Mouse (Mus musculus): Measurements from ENCODE around the gene Gm4567. TPM values are rescaled to one million over a fixed set of nuclear protein-coding genes. Genes with fewer than 3 reads are reported as not detected.
"Not testable (repeated sequence)": the region's sequence is repeated elsewhere in the genome, so short reads cannot be mapped to it uniquely, and the experiment has no call there.

Gene Gm4567
- total RNA-seq (2021) (not detected), polyA plus RNA-seq (2012; rRNA removed) (not detected in 2 replicates)
- long read RNA-seq = 0 reads

DNA sequence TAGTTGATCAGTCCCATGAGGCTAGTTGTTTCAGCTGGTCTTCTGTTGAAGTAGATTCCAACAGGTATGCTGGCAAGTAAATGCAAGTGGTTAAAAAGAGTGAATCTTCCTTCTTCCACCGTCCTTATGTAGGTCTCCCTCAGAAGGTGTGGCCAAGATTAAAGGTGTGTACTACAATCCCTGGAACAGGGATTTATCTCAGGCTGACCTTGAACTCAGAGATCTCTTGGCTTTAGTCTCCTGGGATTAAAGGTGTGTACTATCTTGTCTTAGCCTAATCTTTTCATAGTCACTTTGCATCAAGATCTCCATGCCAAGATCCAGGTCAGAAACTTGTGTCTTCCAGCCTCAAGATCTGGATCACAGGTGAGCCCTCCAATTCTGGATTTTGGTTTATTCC, at the start of gene Gm4567:
Gene Gm4567, minus strand, starts transcription at position 101 of the 400 bp plus-strand sequence.
- DNase-seq = not testable (repeated sequence)

GRCm38 (mm10) chr7:22761397-22761796, 41.9 kb upstream of the Gm4567 start, which contains the start of gene Vmn1r157:
Vmn1r157 (plus strand) TSS chr7:22761697.
- DNase-seq = not testable (repeated sequence)

- not testable (repeated sequence) for DNase-seq
Observed at GRCm38 (mm10) chr7:22692217-22692616, 27.3 kb downstream of the Gm4567 start, which contains the start of gene Gm8693. Gm8693 (minus strand) TSS chr7:22692317.

Other genes with a start within 250 kb of the Gm4567 start
- not detected for gene Vmn1r151, start 220.0 kb downstream of the Gm4567 start, total RNA-seq (2021)
- gene Vmn1r151, start 220.0 kb downstream of the Gm4567 start, polyA plus RNA-seq (2012; rRNA removed) = not detected in 2 replicates
- not detected for gene Vmn1r152, start 196.7 kb downstream of the Gm4567 start, total RNA-seq (2021)
- gene Vmn1r152, start 196.7 kb downstream of the Gm4567 start, polyA plus RNA-seq (2012; rRNA removed) = not detected in 2 replicates
- gene Gm8677, start 184.8 kb downstream of the Gm4567 start, total RNA-seq (2021) = not detected
- gene Gm8677, start 184.8 kb downstream of the Gm4567 start, polyA plus RNA-seq (2012; rRNA removed) = not detected in 2 replicates
- gene Gm4201, start 154.4 kb downstream of the Gm4567 start, total RNA-seq (2021) = not detected
- gene Gm4201, start 154.4 kb downstream of the Gm4567 start, polyA plus RNA-seq (2012; rRNA removed) = not detected in 2 replicates
- not detected for gene Gm4565, start 131.6 kb downstream of the Gm4567 start, total RNA-seq (2021)
- not detected in 2 replicates for gene Gm4565, start 131.6 kb downstream of the Gm4567 start, polyA plus RNA-seq (2012; rRNA removed)
- gene Vmn1r155, start 61.7 kb downstream of the Gm4567 start, total RNA-seq (2021) = not detected
- not detected in 2 replicates for gene Vmn1r155, start 61.7 kb downstream of the Gm4567 start, polyA plus RNA-seq (2012; rRNA removed)
- gene Gm8693, start 27.4 kb downstream of the Gm4567 start, total RNA-seq (2021) = not detected
- not detected in 2 replicates for gene Gm8693, start 27.4 kb downstream of the Gm4567 start, polyA plus RNA-seq (2012; rRNA removed)
- not detected for gene Vmn1r157, start 42.0 kb upstream of the Gm4567 start, total RNA-seq (2021)
- gene Vmn1r157, start 42.0 kb upstream of the Gm4567 start, polyA plus RNA-seq (2012; rRNA removed) = not detected in 2 replicates
- not detected for gene Vmn1r158, start 71.1 kb upstream of the Gm4567 start, total RNA-seq (2021)
- gene Vmn1r158, start 71.1 kb upstream of the Gm4567 start, polyA plus RNA-seq (2012; rRNA removed) = not detected in 2 replicates
- gene Vmn1r159, start 123.9 kb upstream of the Gm4567 start, total RNA-seq (2021) = not detected
- gene Vmn1r159, start 123.9 kb upstream of the Gm4567 start, polyA plus RNA-seq (2012; rRNA removed) = not detected in 2 replicates
- gene Vmn1r160, start 151.5 kb upstream of the Gm4567 start, total RNA-seq (2021) = not detected
- gene Vmn1r160, start 151.5 kb upstream of the Gm4567 start, polyA plus RNA-seq (2012; rRNA removed) = not detected in 2 replicates